Mouse (Mus musculus) hindbrain, embryonic 10.5 days (tissue): ENCODE measurements around the gene H2-DMb1. TPM values are rescaled to one million over a fixed set of nuclear protein-coding genes. Genes with fewer than 3 reads are reported as not detected.

Source experiments
- DNase-seq: peaks from one replicate; pipeline ENCODE4 v3.0.0-alpha.2; 2017; ENCODE audit warnings: low spot score
- H3K27ac ChIP-seq: fragments of 300-500 bp; sonication (generic); 2 replicates; pipeline ENCODE4 v1.5.1; 2016; ENCODE audit warnings: mild to moderate bottlenecking, moderate library complexity
- H3K27me3 ChIP-seq: fragments of 300-500 bp; sonication (generic); 2 replicates; pipeline ENCODE4 v1.6.1; 2016; ENCODE audit warnings: mild to moderate bottlenecking; ENCODE audit not compliant: poor library complexity, insufficient read depth, severe bottlenecking
- H3K36me3 ChIP-seq: fragments of 300-500 bp; sonication (generic); 2 replicates; pipeline ENCODE4 v1.6.1; 2016; ENCODE audit warnings: mild to moderate bottlenecking, moderate library complexity
- H3K4me1 ChIP-seq: fragments of 300-500 bp; sonication (generic); replicated peaks from 2 replicates; pipeline ENCODE4 v1.6.1; 2016; ENCODE audit warnings: mild to moderate bottlenecking
- H3K4me3 ChIP-seq: fragments of 300-500 bp; sonication (generic); 2 replicates; pipeline ENCODE4 v1.5.1; 2016; ENCODE audit warnings: mild to moderate bottlenecking, moderate library complexity
- H3K9me3 ChIP-seq: fragments of 300-500 bp; sonication (generic); 2 replicates; pipeline ENCODE4 v1.6.1; 2016; ENCODE audit warnings: mild to moderate bottlenecking, moderate library complexity
- WGBS: fragments of 180-500 bp; shearing (Covaris S2); methylation state at CpG from one replicate; pipeline ENCODE4 v1.1.7; 2016; 5-methylcytosine and 5-hydroxymethylcytosine counted together
- polyA plus RNA-seq: library from polyadenylated mRNA; unstranded; fragments of >200 nt; fragmentation: Nextera tagmentation; extraction: Ambion mirVana; gene quantifications from 2 replicates; pipeline ENCODE4 v1.2.1, GENCODE M21; 2016

Gene H2-DMb1
- polyA plus RNA-seq, 1 experiment from 2014 or later = 0.98 TPM

GRCm38 (mm10) chr17:34127475-34127874 lies 25.4 kb upstream of the H2-DMb1 start:
- whole genome bisulfite sequencing = 16% methylated on average over 6 of the region's 6 CpGs
- Histone ChIP-seq H3K36me3 (peaks cover 7% of the 10 kb centered on the region; the same call in 1 of the 2 replicates), H3K9me3 (no peaks in the 10 kb centered on the region), H3K4me3 (0 out of 2 replicates have a peak overlapping the region, but pooled peaks have one; percentile 18), H3K27ac (0 out of 2 replicates have a peak overlapping the region, but pooled peaks have one; percentile 47), H3K27me3 (peaks cover 17% of the 10 kb centered on the region), H3K4me1 (peaks cover 41% of the 10 kb centered on the region)
- DNase-seq = no peak

- Histone ChIP-seq H3K36me3 (peaks cover 7% of the 10 kb centered on the region; the same call in 1 of the 2 replicates), H3K27me3 (peaks cover 17% of the 10 kb centered on the region), H3K4me1 (peaks cover 37% of the 10 kb centered on the region), H3K9me3 (no peaks in the 10 kb centered on the region), H3K27ac (no peak overlapping the region), H3K4me3 (peak overlapping the region; percentile 32)
- WGBS = 22% methylated on average over 13 of the region's 13 CpGs
- no peak for DNase-seq
These were observed 24.5 kb upstream of the H2-DMb1 start for GRCm38 (mm10) chr17:34128264-34128937.

- peaks cover 17% of the 10 kb centered on the region for H3K27me3 ChIP-seq
- WGBS = 23% methylated on average over 18 of the region's 18 CpGs
- H3K27ac ChIP-seq = no peak overlapping the region
- no peak for DNase-seq
- peak overlapping the region; percentile 32 for H3K4me3 ChIP-seq
- peaks cover 7% of the 10 kb centered on the region; the same call in 1 of the 2 replicates for H3K36me3 ChIP-seq
- H3K4me1 ChIP-seq = peaks cover 29% of the 10 kb centered on the region
- no peaks in the 10 kb centered on the region for H3K9me3 ChIP-seq
These were observed 23.7 kb upstream of the H2-DMb1 start for GRCm38 (mm10) chr17:34128944-34129791.

GRCm38 (mm10) chr17:34130073-34130947 lies 22.6 kb upstream of the H2-DMb1 start:
- Histone ChIP-seq H3K9me3 (no peaks in the 10 kb centered on the region), H3K36me3 (peaks cover 7% of the 10 kb centered on the region; the same call in 1 of the 2 replicates), H3K4me1 (peaks cover 26% of the 10 kb centered on the region), H3K27ac (no peak overlapping the region), H3K4me3 (no peak overlapping the region), H3K27me3 (peaks cover 17% of the 10 kb centered on the region)
- no peak for DNase-seq
- WGBS = 85% methylated on average over 19 of the region's 19 CpGs

GRCm38 (mm10) chr17:34131911-34132310 lies 21.0 kb upstream of the H2-DMb1 start:
- WGBS = 76% methylated on average over 7 of the region's 7 CpGs
- H3K4me3 ChIP-seq = no peak overlapping the region
- peaks cover 30% of the 10 kb centered on the region for H3K4me1 ChIP-seq
- H3K27ac ChIP-seq = no peak overlapping the region
- H3K9me3 ChIP-seq = no peaks in the 10 kb centered on the region
- no peak for DNase-seq
- no peaks in the 10 kb centered on the region for H3K36me3 ChIP-seq
- H3K27me3 ChIP-seq = peaks cover 31% of the 10 kb centered on the region

GRCm38 (mm10) chr17:34133289-34133688 lies 19.6 kb upstream of the H2-DMb1 start:
- DNase-seq = no peak
- H3K4me3 ChIP-seq = no peak overlapping the region
- H3K27ac ChIP-seq = no peak overlapping the region
- H3K36me3 ChIP-seq = no peaks in the 10 kb centered on the region
- H3K27me3 ChIP-seq = peaks cover 37% of the 10 kb centered on the region
- peaks cover 21% of the 10 kb centered on the region for H3K4me1 ChIP-seq
- no peaks in the 10 kb centered on the region for H3K9me3 ChIP-seq
- WGBS = 86% methylated on average over 11 of the region's 11 CpGs

GRCm38 (mm10) chr17:34134451-34134850 lies 18.4 kb upstream of the H2-DMb1 start:
- no peak for DNase-seq
- Histone ChIP-seq H3K36me3 (no peaks in the 10 kb centered on the region), H3K4me3 (no peak overlapping the region), H3K27me3 (peaks cover 39% of the 10 kb centered on the region), H3K9me3 (no peaks in the 10 kb centered on the region), H3K27ac (no peak overlapping the region), H3K4me1 (peaks cover 20% of the 10 kb centered on the region)
- WGBS = 87% methylated on average over 3 of the region's 3 CpGs

- Histone ChIP-seq H3K27me3 (peaks cover 51% of the 10 kb centered on the region), H3K36me3 (no peaks in the 10 kb centered on the region), H3K27ac (peak overlapping the region; percentile 42; the same call in 1 of the 2 replicates), H3K4me3 (peak overlapping the region; percentile 54), H3K4me1 (peaks cover 30% of the 10 kb centered on the region), H3K9me3 (no peaks in the 10 kb centered on the region)
- 7% methylated on average over 31 of the region's 31 CpGs for WGBS
- DNase-seq = peak; percentile 97
These were observed 17.3 kb upstream of the H2-DMb1 start for GRCm38 (mm10) chr17:34135297-34136224.

GRCm38 (mm10) chr17:34137601-34138000 lies 15.3 kb upstream of the H2-DMb1 start:
- peaks cover 61% of the 10 kb centered on the region for H3K27me3 ChIP-seq
- 72% methylated on average over 7 of the region's 7 CpGs for WGBS

GRCm38 (mm10) chr17:34138655-34139054 lies 14.2 kb upstream of the H2-DMb1 start:
- Histone ChIP-seq H3K4me3 (peak overlapping the region; percentile 49; the same call in 1 of the 2 replicates), H3K4me1 (peaks cover 44% of the 10 kb centered on the region), H3K9me3 (no peaks in the 10 kb centered on the region), H3K27ac (no peak overlapping the region), H3K36me3 (no peaks in the 10 kb centered on the region), H3K27me3 (peaks cover 61% of the 10 kb centered on the region)
- DNase-seq = no peak
- WGBS = 70% methylated on average over 7 of the region's 7 CpGs

More at GRCm38 (mm10) chr17:34137601-34138000, 15.3 kb upstream of the H2-DMb1 start:
- DNase-seq = no peak
- no peak overlapping the region for H3K27ac ChIP-seq
- no peaks in the 10 kb centered on the region for H3K9me3 ChIP-seq
- H3K36me3 ChIP-seq = no peaks in the 10 kb centered on the region
- H3K4me1 ChIP-seq = peaks cover 34% of the 10 kb centered on the region
- H3K4me3 ChIP-seq = no peak overlapping the region

GRCm38 (mm10) chr17:34139416-34139815 lies 13.5 kb upstream of the H2-DMb1 start:
- Histone ChIP-seq H3K27ac (no peak overlapping the region), H3K9me3 (no peaks in the 10 kb centered on the region), H3K36me3 (no peaks in the 10 kb centered on the region), H3K4me3 (peak overlapping the region; percentile 49), H3K27me3 (peaks cover 61% of the 10 kb centered on the region), H3K4me1 (peaks cover 44% of the 10 kb centered on the region)
- 1% methylated on average over 16 of the region's 16 CpGs for WGBS
- DNase-seq = peak; percentile 56
